Mouse (Mus musculus) olfactory bulb, adult 2 months (tissue): ENCODE results near the gene Scaf4.

Source experiments
- CTCF ChIP-seq: fragments of 200-500 bp; IDR thresholded peaks from 2 replicates; pipeline ENCODE4 v1.5.1; 2012; ENCODE audit warnings: low read depth, mild to moderate bottlenecking, low read length, moderate library complexity; ENCODE audit not compliant: insufficient read depth
- POLR2A ChIP-seq: fragments of 200-500 bp; IDR thresholded peaks from 2 replicates; pipeline ENCODE4 v1.6.1; 2012; ENCODE audit warnings: mild to moderate bottlenecking, low read depth, low read length, moderate library complexity; ENCODE audit not compliant: insufficient read depth

DNA sequence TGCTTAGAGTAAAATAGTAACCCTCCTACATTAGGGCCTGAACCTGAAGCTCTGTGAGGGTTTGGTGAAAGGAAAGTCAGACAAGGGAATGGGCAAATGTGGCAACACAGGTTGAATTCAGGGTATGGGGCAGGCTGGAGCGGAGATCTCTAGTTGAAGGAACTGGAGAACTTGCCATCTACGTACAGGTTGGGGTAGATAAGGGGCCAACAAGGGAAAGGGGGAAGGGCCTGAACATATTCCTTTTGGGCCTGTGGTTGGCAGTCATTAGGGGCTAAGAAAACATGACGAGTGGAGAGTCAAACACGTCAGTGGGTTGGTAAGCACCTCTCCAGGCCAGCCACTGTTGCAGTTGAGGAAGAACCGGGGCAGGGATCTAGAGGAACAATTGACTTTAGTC lies 104.4 kb downstream of the Scaf4 start:
- no peak for TF ChIP-seq CTCF
- TF ChIP-seq POLR2A, result no peak
